Mouse (Mus musculus) C2C12 (cell line): ENCODE data around the gene Ampd1.

Experiments used
- CTCF ChIP-seq: IDR thresholded peaks from one replicate; pipeline ENCODE4 v1.5.1; 2011; ENCODE audit not compliant: control insufficient read depth, insufficient read depth, insufficient read length
- MAX ChIP-seq: IDR thresholded peaks from one replicate; pipeline ENCODE4 v1.6.1; 2011; ENCODE audit warnings: mild to moderate bottlenecking, control low read depth
- MYOD1 ChIP-seq: IDR thresholded peaks from one replicate; pipeline ENCODE4 v1.6.1; 2011; ENCODE audit warnings: low read depth; ENCODE audit not compliant: control insufficient read depth, insufficient read length
- MYOG ChIP-seq: IDR thresholded peaks from one replicate; pipeline ENCODE4 v1.6.1; 2011; ENCODE audit not compliant: control insufficient read depth, insufficient read length; ENCODE audit errors: extremely low read depth
- USF1 ChIP-seq: IDR thresholded peaks from one replicate; pipeline ENCODE4 v1.6.1; 2011; ENCODE audit warnings: low read depth, mild to moderate bottlenecking, control low read depth, moderate library complexity

- no peak for TF ChIP-seq CTCF
- no peak for TF ChIP-seq MAX
- no peak for TF ChIP-seq MYOG
- no peak for TF ChIP-seq USF1
- no peak for TF ChIP-seq MYOD1
Observed at GRCm38 (mm10) chr3:103056016-103056595, 17.7 kb upstream of the Ampd1 start.
